Mouse (Mus musculus) heart, embryonic 11.5 days (tissue): ENCODE results near the gene Uap1. TPM values are rescaled to one million over a fixed set of nuclear protein-coding genes. Genes with fewer than 3 reads are reported as not detected.

Source experiments
- ATAC-seq: fragments of 200-750 bp; cut with Nextera tagmentation; replicated peaks from 2 replicates; pipeline ENCODE4 v1.8.0; 2017; ENCODE audit warnings: moderate library complexity; ENCODE audit not compliant: insufficient number of reproducible peaks, low FRiP score, low TSS enrichment
- H3K27ac ChIP-seq: fragments of 300-500 bp; sonication (generic); 2 replicates; pipeline ENCODE4 v1.5.1; 2014; ENCODE audit warnings: mild to moderate bottlenecking, low read depth, low read length
- H3K27me3 ChIP-seq: fragments of 300-500 bp; sonication (generic); 2 replicates; pipeline ENCODE4 v1.6.1; 2014; ENCODE audit warnings: mild to moderate bottlenecking, low read length, mixed read lengths; ENCODE audit not compliant: control insufficient read depth, insufficient read depth
- H3K36me3 ChIP-seq: fragments of 300-500 bp; sonication (generic); 2 replicates; pipeline ENCODE4 v1.6.1; 2014; ENCODE audit warnings: mild to moderate bottlenecking, low read length, moderate library complexity, mixed read lengths; ENCODE audit not compliant: control insufficient read depth, insufficient read depth
- H3K4me1 ChIP-seq: fragments of 300-500 bp; sonication (generic); 2 replicates; pipeline ENCODE4 v1.6.1; 2014; ENCODE audit warnings: low read length; ENCODE audit not compliant: control insufficient read depth, insufficient read depth
- H3K4me2 ChIP-seq: fragments of 300-500 bp; sonication (generic); 2 replicates; pipeline ENCODE4 v1.6.1; 2014; ENCODE audit warnings: mild to moderate bottlenecking, moderate library complexity
- H3K4me3 ChIP-seq: fragments of 300-500 bp; sonication (generic); 2 replicates; pipeline ENCODE4 v1.5.1; 2014; ENCODE audit warnings: low read depth, low read length
- H3K9ac ChIP-seq: fragments of 300-500 bp; sonication (generic); 2 replicates; pipeline ENCODE4 v1.6.1; 2014; ENCODE audit warnings: mild to moderate bottlenecking, low read depth, low read length, moderate library complexity
- H3K9me3 ChIP-seq: fragments of 300-500 bp; sonication (generic); replicated peaks from 2 replicates; pipeline ENCODE4 v1.6.1; 2016; ENCODE audit warnings: low read length; ENCODE audit not compliant: control insufficient read depth
- WGBS: fragments of 180-500 bp; shearing (Covaris S2); extraction: QIAGEN DNeasy Blood & Tissue Kit; methylation state at CpG from one replicate; pipeline ENCODE4 v1.1.7; 2014; ENCODE audit not compliant: insufficient replicate concordance; 5-methylcytosine and 5-hydroxymethylcytosine counted together
- polyA plus RNA-seq: library from polyadenylated mRNA; unstranded; fragments of >200 nt; fragmentation: Nextera tagmentation; extraction: Ambion mirVana; gene quantifications from 2 replicates; pipeline ENCODE4 v1.2.1, GENCODE M21; 2014

Uap1 gene
- 58.6 and 67.6 TPM in 2 replicates for polyA plus RNA-seq

- Histone ChIP-seq H3K4me3 (peak within 1 kb of the TSS; percentile 86), H3K9ac (peak within 1 kb of the TSS; percentile 93), H3K4me1 (peaks cover 9% of the 10 kb centered on the region), H3K27me3 (no peaks in the 10 kb centered on the region), H3K27ac (peak within 1 kb of the TSS; percentile 88), H3K9me3 (no peaks in the 10 kb centered on the region), H3K36me3 (no peaks in the 10 kb centered on the region), H3K4me2 (peak within 1 kb of the TSS; percentile 70)
- ATAC-seq, result peak; percentile 99
- WGBS, result under 1% methylated on average over 52 of the region's 52 CpGs
These were observed at the start of gene Uap1 for GRCm38 (mm10) chr1:170174814-170175332. Uap1 (minus strand) TSS chr1:170174957.

GRCm38 (mm10) chr1:170223276-170223675 lies 48.5 kb upstream of the Uap1 start:
- no peak overlapping the region for H3K9ac ChIP-seq
- H3K27me3 ChIP-seq, result no peaks in the 10 kb centered on the region
- H3K27ac ChIP-seq, result no peak overlapping the region
- H3K36me3 ChIP-seq, result no peaks in the 10 kb centered on the region
- ATAC-seq, result no peak
- no peaks in the 10 kb centered on the region for H3K9me3 ChIP-seq
- H3K4me2 ChIP-seq, result no peak overlapping the region
- no peaks in the 10 kb centered on the region for H3K4me1 ChIP-seq
- WGBS, result 77% methylated on average over 2 of the region's 2 CpGs
- H3K4me3 ChIP-seq, result no peak overlapping the region

- H3K4me1 ChIP-seq, result no peaks in the 10 kb centered on the region
- no peaks in the 10 kb centered on the region for H3K9me3 ChIP-seq
- H3K27me3 ChIP-seq, result no peaks in the 10 kb centered on the region
- H3K27ac ChIP-seq, result no peak overlapping the region
- no peak overlapping the region for H3K4me3 ChIP-seq
- H3K36me3 ChIP-seq, result no peaks in the 10 kb centered on the region
- ATAC-seq, result no peak
- H3K4me2 ChIP-seq, result no peak overlapping the region
- H3K9ac ChIP-seq, result no peak overlapping the region
These were observed 45.6 kb upstream of the Uap1 start for GRCm38 (mm10) chr1:170220351-170220750.

GRCm38 (mm10) chr1:170218091-170218884 lies 43.5 kb upstream of the Uap1 start:
- no peak for ATAC-seq
- H3K9me3 ChIP-seq, result no peaks in the 10 kb centered on the region

GRCm38 (mm10) chr1:170215590-170215989 lies 40.8 kb upstream of the Uap1 start:
- H3K4me1 ChIP-seq, result no peaks in the 10 kb centered on the region; the same call in 1 of the 2 replicates
- no peak overlapping the region; the same call in 1 of the 2 replicates for H3K9ac ChIP-seq
- H3K36me3 ChIP-seq, result no peaks in the 10 kb centered on the region
- H3K9me3 ChIP-seq, result no peaks in the 10 kb centered on the region
- peak overlapping the region; percentile 47 for H3K4me2 ChIP-seq
- H3K27me3 ChIP-seq, result no peaks in the 10 kb centered on the region
- WGBS, result 61% methylated on average over 3 of the region's 3 CpGs
- no peak overlapping the region for H3K27ac ChIP-seq
- ATAC-seq, result no peak
- peak overlapping the region; percentile 95 for H3K4me3 ChIP-seq

More at GRCm38 (mm10) chr1:170218091-170218884, 43.5 kb upstream of the Uap1 start:
- H3K36me3 ChIP-seq, result no peaks in the 10 kb centered on the region
- no peak overlapping the region for H3K27ac ChIP-seq
- H3K4me3 ChIP-seq, result no peak overlapping the region
- WGBS, result 76% methylated on average over 6 of the region's 6 CpGs
- H3K4me1 ChIP-seq, result no peaks in the 10 kb centered on the region; the same call in 1 of the 2 replicates
- no peak overlapping the region for H3K4me2 ChIP-seq
- no peak overlapping the region for H3K9ac ChIP-seq
- no peaks in the 10 kb centered on the region for H3K27me3 ChIP-seq

- peak within 1 kb of the TSS; percentile 83 for H3K27ac ChIP-seq
- no peaks in the 10 kb centered on the region; the same call in 1 of the 2 replicates for H3K4me1 ChIP-seq
- WGBS, result under 1% methylated on average over 67 of the region's 70 CpGs
- ATAC-seq, result peak; percentile 97
- H3K27me3 ChIP-seq, result no peaks in the 10 kb centered on the region
- peak within 1 kb of the TSS; percentile 80 for H3K4me2 ChIP-seq
- no peaks in the 10 kb centered on the region for H3K36me3 ChIP-seq
- H3K9ac ChIP-seq, result peak within 1 kb of the TSS; percentile 94
- H3K4me3 ChIP-seq, result peak within 1 kb of the TSS; percentile 95
- H3K9me3 ChIP-seq, result no peaks in the 10 kb centered on the region
These were observed 40.2 kb upstream of the Uap1 start, which contains the start of gene Uhmk1 for GRCm38 (mm10) chr1:170214757-170215522. Uhmk1 (minus strand) TSS chr1:170215397.

- H3K4me1 ChIP-seq, result no peaks in the 10 kb centered on the region; the same call in 1 of the 2 replicates
- H3K4me2 ChIP-seq, result peak overlapping the region; percentile 80
- peak overlapping the region; percentile 95 for H3K4me3 ChIP-seq
- no peaks in the 10 kb centered on the region for H3K36me3 ChIP-seq
- ATAC-seq, result no peak
- peak overlapping the region; percentile 83; the same call in 1 of the 2 replicates for H3K27ac ChIP-seq
- 27% methylated on average over 7 of the region's 7 CpGs for WGBS
- no peaks in the 10 kb centered on the region for H3K9me3 ChIP-seq
- no peaks in the 10 kb centered on the region for H3K27me3 ChIP-seq
- H3K9ac ChIP-seq, result peak overlapping the region; percentile 94
These were observed 39.6 kb upstream of the Uap1 start for GRCm38 (mm10) chr1:170214383-170214756.

GRCm38 (mm10) chr1:170213181-170213879 lies 38.6 kb upstream of the Uap1 start:
- WGBS, result 86% methylated on average over 10 of the region's 10 CpGs
- no peaks in the 10 kb centered on the region for H3K9me3 ChIP-seq

More at GRCm38 (mm10) chr1:170213181-170213879, 38.6 kb upstream of the Uap1 start:
- Histone ChIP-seq H3K4me1 (no peaks in the 10 kb centered on the region; the same call in 1 of the 2 replicates), H3K27me3 (no peaks in the 10 kb centered on the region), H3K4me2 (peak overlapping the region; percentile 14; the same call in 1 of the 2 replicates), H3K27ac (no peak overlapping the region), H3K9ac (no peak overlapping the region), H3K4me3 (no peak overlapping the region), H3K36me3 (peaks cover 4% of the 10 kb centered on the region)
- ATAC-seq, result no peak
